Mouse (Mus musculus) MEL-GATA-1-ER (cell line): ENCODE measurements around the gene Mt1.
A peak's percentile ranks its signal among the peaks of the same experiment; 100 is the strongest.

ENCODE experiments used
- DNase-seq: peaks from one replicate; pipeline ENCODE4 v3.0.0-alpha.2; 2012; ENCODE audit warnings: low read depth; ENCODE audit errors: extremely low read depth

The Mt1 gene

GRCm38 (mm10) chr8:94204043-94204442 lies 25.2 kb downstream of the Mt1 start:
- DNase-seq, result no peak

- DNase-seq, result no peak
Measured at GRCm38 (mm10) chr8:94205736-94206135, 26.9 kb downstream of the Mt1 start.

GRCm38 (mm10) chr8:94206256-94206655 lies 27.4 kb downstream of the Mt1 start:
- DNase-seq, result no peak

- no peak for DNase-seq
Measured at GRCm38 (mm10) chr8:94207491-94207890, 28.6 kb downstream of the Mt1 start.

GRCm38 (mm10) chr8:94209639-94210038 lies 30.8 kb downstream of the Mt1 start:
- no peak for DNase-seq

- DNase-seq, result no peak
Measured at GRCm38 (mm10) chr8:94210225-94210624, 31.3 kb downstream of the Mt1 start.

- DNase-seq, result no peak
Measured at GRCm38 (mm10) chr8:94213819-94214218, 34.9 kb downstream of the Mt1 start.

GRCm38 (mm10) chr8:94214252-94215173 lies 35.6 kb downstream of the Mt1 start, which contains the start of gene Nup93:
Nup93 (plus strand) TSS chr8:94214564.
- DNase-seq, result peak; percentile 95

- DNase-seq, result no peak
Measured at GRCm38 (mm10) chr8:94227381-94227939, 48.6 kb downstream of the Mt1 start.
